Mouse (Mus musculus) neural tube, embryonic 13.5 days (tissue): ENCODE data around the gene Uprt. TPM values are rescaled to one million over a fixed set of nuclear protein-coding genes. Genes with fewer than 3 reads are reported as not detected.

ENCODE experiments used
- ATAC-seq: fragments of 200-750 bp; cut with Nextera tagmentation; 2 replicates; pipeline ENCODE4 v1.8.0; 2017; ENCODE audit warnings: low read depth, mild to moderate bottlenecking, moderate TSS enrichment, moderate library complexity
- H3K27ac ChIP-seq: fragments of 300-500 bp; sonication (generic); replicated peaks from 2 replicates; pipeline ENCODE4 v1.5.1; 2015; ENCODE audit warnings: moderate library complexity, mild to moderate bottlenecking, inconsistent platforms
- H3K27me3 ChIP-seq: fragments of 300-500 bp; sonication (generic); 2 replicates; pipeline ENCODE4 v1.6.1; 2015; ENCODE audit warnings: mild to moderate bottlenecking, inconsistent platforms
- H3K36me3 ChIP-seq: fragments of 300-500 bp; sonication (generic); 2 replicates; pipeline ENCODE4 v1.6.1; 2015; ENCODE audit warnings: mild to moderate bottlenecking, inconsistent platforms
- H3K4me1 ChIP-seq: fragments of 300-500 bp; sonication (generic); replicated peaks from 2 replicates; pipeline ENCODE4 v1.6.1; 2015; ENCODE audit warnings: inconsistent platforms
- H3K4me2 ChIP-seq: fragments of 300-500 bp; sonication (generic); 2 replicates; pipeline ENCODE4 v1.6.1; 2015; ENCODE audit warnings: inconsistent platforms, mild to moderate bottlenecking, moderate library complexity
- H3K4me3 ChIP-seq: fragments of 300-500 bp; sonication (generic); 2 replicates; pipeline ENCODE4 v1.5.1; 2015; ENCODE audit warnings: mild to moderate bottlenecking, inconsistent platforms
- H3K9ac ChIP-seq: fragments of 300-500 bp; sonication (generic); 2 replicates; pipeline ENCODE4 v1.6.1; 2015; ENCODE audit warnings: moderate library complexity, mild to moderate bottlenecking, inconsistent platforms
- H3K9me3 ChIP-seq: fragments of 300-500 bp; sonication (generic); 2 replicates; pipeline ENCODE4 v1.6.1; 2016; ENCODE audit warnings: inconsistent platforms
- WGBS: fragments of 180-500 bp; shearing (Covaris S2); methylation state at CpG from one replicate; pipeline ENCODE4 v1.1.7; 2015; 5-methylcytosine and 5-hydroxymethylcytosine counted together
- polyA plus RNA-seq: library from polyadenylated mRNA; unstranded; fragments of >200 nt; fragmentation: Nextera tagmentation; extraction: Ambion mirVana; gene quantifications from 2 replicates; pipeline ENCODE4 v1.2.1, GENCODE M21; 2015

The Uprt gene
- 1.3 and 2.2 TPM in 2 replicates for polyA plus RNA-seq

DNA sequence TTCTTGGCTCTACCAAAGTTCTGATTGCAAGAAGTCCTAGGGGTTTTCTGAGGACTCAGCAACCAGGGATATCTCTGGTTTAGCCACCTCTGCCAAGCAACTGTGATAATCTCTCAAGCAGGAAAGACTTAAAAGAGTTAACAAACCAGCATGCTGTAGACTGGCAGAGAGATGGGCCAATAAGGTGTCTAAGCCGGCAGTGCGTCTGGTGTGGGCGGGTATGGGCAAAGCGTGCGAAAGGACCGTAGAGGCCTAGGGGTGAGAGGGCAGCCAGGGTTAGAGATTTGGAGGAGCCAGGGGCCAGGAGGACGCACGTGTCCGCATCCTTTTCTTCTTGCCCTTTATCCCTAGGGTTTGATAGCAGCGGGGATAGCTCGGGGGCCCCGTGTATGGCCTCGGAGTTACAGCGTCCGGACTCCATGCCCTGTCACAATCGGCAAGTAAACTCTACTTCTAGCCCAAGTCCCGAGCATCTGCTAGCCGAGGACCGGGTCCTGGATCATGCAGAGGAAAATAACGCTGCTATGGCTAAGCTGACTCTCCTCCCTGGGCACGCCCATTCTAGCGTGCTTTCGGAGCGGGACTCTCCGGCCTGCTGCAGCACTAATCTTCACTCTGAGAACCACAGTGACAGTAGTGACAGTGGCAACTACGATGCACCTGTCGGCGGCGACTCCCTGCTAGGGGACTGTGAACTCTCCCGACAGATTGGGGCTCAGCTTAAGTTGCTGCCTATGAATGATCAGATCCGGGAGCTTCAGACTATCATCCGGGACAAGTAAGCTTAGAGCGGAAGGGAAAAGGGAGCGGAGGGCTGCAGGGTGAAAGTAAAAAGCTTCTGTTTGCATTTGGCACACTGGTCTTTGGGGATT lies at the start of gene Uprt:
Uprt (plus strand) TSS at position 247 of the 872 bp plus-strand sequence.
- Histone ChIP-seq H3K4me2 (peak within 1 kb of the TSS; percentile 56), H3K4me1 (no peaks in the 10 kb centered on the region), H3K9me3 (no peaks in the 10 kb centered on the region), H3K9ac (peak within 1 kb of the TSS; percentile 70), H3K4me3 (peak within 1 kb of the TSS; percentile 60), H3K36me3 (no peaks in the 10 kb centered on the region), H3K27ac (peak within 1 kb of the TSS; percentile 56; the same call in 1 of the 2 replicates), H3K27me3 (peaks cover 48% of the 10 kb centered on the region)
- WGBS: 20% methylated on average over 34 of the region's 34 CpGs
- ATAC-seq: peak; percentile 99

GRCm38 (mm10) chrX:104433456-104433855 lies 49.2 kb upstream of the Uprt start:
- H3K27me3 ChIP-seq: peaks cover 37% of the 10 kb centered on the region
- ATAC-seq: no peak
- WGBS: 58% methylated on average over 1 of the region's 1 CpGs
- no peak overlapping the region for H3K27ac ChIP-seq
- H3K36me3 ChIP-seq: no peaks in the 10 kb centered on the region
- H3K4me1 ChIP-seq: no peaks in the 10 kb centered on the region
- H3K9me3 ChIP-seq: no peaks in the 10 kb centered on the region
- H3K9ac ChIP-seq: no peak overlapping the region
- H3K4me2 ChIP-seq: no peak overlapping the region
- no peak overlapping the region for H3K4me3 ChIP-seq

DNA sequence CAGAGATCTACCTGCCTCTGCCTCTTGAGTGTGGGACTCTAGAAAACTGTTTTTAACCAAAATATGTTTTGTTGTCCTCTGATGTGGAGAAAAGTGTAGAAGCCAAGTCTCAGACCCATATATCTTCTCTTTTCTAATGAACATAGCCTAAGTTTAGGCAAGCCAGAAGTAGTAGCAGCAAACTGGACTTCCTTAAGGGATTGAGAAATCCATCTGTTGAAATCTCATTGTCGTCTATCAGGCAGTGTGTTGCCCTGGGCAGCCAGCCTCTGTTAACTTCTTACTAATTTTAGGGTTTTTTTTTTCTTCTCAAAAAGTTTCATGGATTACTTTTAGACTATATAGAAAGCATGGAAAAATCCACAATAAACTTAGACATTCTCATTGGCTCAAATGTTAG lies 30.2 kb upstream of the Uprt start:
- Histone ChIP-seq H3K27me3 (peaks cover 20% of the 10 kb centered on the region), H3K36me3 (no peaks in the 10 kb centered on the region), H3K4me2 (no peak overlapping the region), H3K4me3 (no peak overlapping the region), H3K9me3 (no peaks in the 10 kb centered on the region), H3K4me1 (no peaks in the 10 kb centered on the region), H3K27ac (no peak overlapping the region), H3K9ac (no peak overlapping the region)
- 91% methylated on average over 1 of the region's 1 CpGs for WGBS
- ATAC-seq: no peak

DNA sequence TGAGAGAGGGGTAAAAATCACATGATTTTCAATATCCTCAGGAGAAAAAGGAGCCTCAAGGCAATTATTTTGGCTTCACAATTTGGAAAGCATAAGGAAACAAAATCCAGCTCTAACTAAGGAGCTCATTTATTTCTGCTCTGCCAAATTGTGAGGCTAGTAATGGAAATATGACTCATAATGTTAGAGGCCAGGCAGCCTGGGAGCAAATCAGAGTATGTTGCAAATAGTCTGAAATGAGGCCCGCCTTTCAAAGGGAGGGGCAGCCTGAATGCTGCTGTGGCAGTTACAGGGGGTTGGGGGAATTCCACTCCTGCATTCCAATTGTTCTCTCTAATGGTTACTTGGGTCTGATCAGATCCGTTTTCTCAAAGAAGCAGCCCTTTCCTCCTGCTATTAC lies 20.9 kb upstream of the Uprt start:
- Histone ChIP-seq H3K27ac (no peak overlapping the region), H3K27me3 (0 out of 2 replicates have a peak, but pooled peaks cover 13% of the 10 kb centered on the region), H3K9me3 (no peaks in the 10 kb centered on the region), H3K36me3 (no peaks in the 10 kb centered on the region), H3K9ac (no peak overlapping the region), H3K4me3 (no peak overlapping the region), H3K4me1 (no peaks in the 10 kb centered on the region), H3K4me2 (no peak overlapping the region)
- WGBS: 38% methylated on average over 2 of the region's 2 CpGs
- no peak for ATAC-seq

- H3K27me3 ChIP-seq: 0 out of 2 replicates have a peak, but pooled peaks cover 13% of the 10 kb centered on the region
- H3K27ac ChIP-seq: no peak overlapping the region
- no peaks in the 10 kb centered on the region for H3K36me3 ChIP-seq
- no peak overlapping the region for H3K4me2 ChIP-seq
- no peak overlapping the region for H3K4me3 ChIP-seq
- H3K9ac ChIP-seq: no peak overlapping the region
- WGBS: 69% methylated on average over 6 of the region's 6 CpGs
- ATAC-seq: no peak
- no peaks in the 10 kb centered on the region for H3K4me1 ChIP-seq
- no peaks in the 10 kb centered on the region for H3K9me3 ChIP-seq
These were observed 18.2 kb upstream of the Uprt start for GRCm38 (mm10) chrX:104464376-104464775.

GRCm38 (mm10) chrX:104478041-104478440 lies 4.6 kb upstream of the Uprt start:
- H3K9ac ChIP-seq: no peak overlapping the region
- no peak overlapping the region for H3K4me3 ChIP-seq
- H3K4me1 ChIP-seq: no peaks in the 10 kb centered on the region
- H3K27ac ChIP-seq: no peak overlapping the region
- peaks cover 58% of the 10 kb centered on the region for H3K27me3 ChIP-seq
- no peak for ATAC-seq
- no peaks in the 10 kb centered on the region for H3K9me3 ChIP-seq
- no peak overlapping the region for H3K4me2 ChIP-seq
- no peaks in the 10 kb centered on the region for H3K36me3 ChIP-seq
- 25% methylated on average over 2 of the region's 2 CpGs for WGBS

DNA sequence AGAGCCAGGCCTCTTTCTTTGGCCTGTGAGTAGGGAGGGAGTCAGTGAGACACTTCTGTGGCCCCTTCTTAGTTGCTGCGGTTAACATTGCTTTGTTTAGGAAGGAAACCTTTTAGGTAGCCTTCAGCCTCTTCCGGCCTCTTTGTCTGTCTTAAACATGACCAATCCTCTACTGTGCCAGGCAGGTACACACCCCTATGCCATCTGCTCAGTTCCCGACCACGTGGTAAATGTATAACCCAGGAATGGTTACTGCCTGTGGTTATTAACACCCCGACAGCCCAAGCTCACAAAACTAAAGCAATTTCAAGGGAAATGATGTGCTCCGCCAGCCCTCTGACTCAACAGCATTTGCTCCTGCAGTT lies 808 bp downstream of the Uprt start:
- H3K4me3 ChIP-seq: peak overlapping the region; percentile 60
- H3K4me2 ChIP-seq: peak overlapping the region; percentile 56
- 22% methylated on average over 6 of the region's 6 CpGs for WGBS
- no peaks in the 10 kb centered on the region for H3K36me3 ChIP-seq
- H3K4me1 ChIP-seq: no peaks in the 10 kb centered on the region
- peak overlapping the region; percentile 56; the same call in 1 of the 2 replicates for H3K27ac ChIP-seq
- no peaks in the 10 kb centered on the region for H3K9me3 ChIP-seq
- peaks cover 48% of the 10 kb centered on the region for H3K27me3 ChIP-seq
- peak overlapping the region; percentile 70 for H3K9ac ChIP-seq
- ATAC-seq: peak; percentile 85

GRCm38 (mm10) chrX:104485596-104485995 lies 3.0 kb downstream of the Uprt start:
- Histone ChIP-seq H3K4me1 (no peaks in the 10 kb centered on the region), H3K9me3 (no peaks in the 10 kb centered on the region), H3K4me2 (no peak overlapping the region), H3K36me3 (no peaks in the 10 kb centered on the region), H3K9ac (no peak overlapping the region), H3K27me3 (peaks cover 51% of the 10 kb centered on the region), H3K4me3 (no peak overlapping the region), H3K27ac (no peak overlapping the region)
- ATAC-seq: no peak
- 93% methylated on average over 2 of the region's 2 CpGs for WGBS

GRCm38 (mm10) chrX:104488036-104488435 lies 5.4 kb downstream of the Uprt start:
- Histone ChIP-seq H3K9me3 (no peaks in the 10 kb centered on the region), H3K9ac (no peak overlapping the region), H3K27me3 (peaks cover 46% of the 10 kb centered on the region), H3K4me2 (no peak overlapping the region), H3K4me3 (no peak overlapping the region), H3K4me1 (no peaks in the 10 kb centered on the region), H3K27ac (no peak overlapping the region), H3K36me3 (no peaks in the 10 kb centered on the region)
- no peak for ATAC-seq
- 83% methylated on average over 3 of the region's 3 CpGs for WGBS

DNA sequence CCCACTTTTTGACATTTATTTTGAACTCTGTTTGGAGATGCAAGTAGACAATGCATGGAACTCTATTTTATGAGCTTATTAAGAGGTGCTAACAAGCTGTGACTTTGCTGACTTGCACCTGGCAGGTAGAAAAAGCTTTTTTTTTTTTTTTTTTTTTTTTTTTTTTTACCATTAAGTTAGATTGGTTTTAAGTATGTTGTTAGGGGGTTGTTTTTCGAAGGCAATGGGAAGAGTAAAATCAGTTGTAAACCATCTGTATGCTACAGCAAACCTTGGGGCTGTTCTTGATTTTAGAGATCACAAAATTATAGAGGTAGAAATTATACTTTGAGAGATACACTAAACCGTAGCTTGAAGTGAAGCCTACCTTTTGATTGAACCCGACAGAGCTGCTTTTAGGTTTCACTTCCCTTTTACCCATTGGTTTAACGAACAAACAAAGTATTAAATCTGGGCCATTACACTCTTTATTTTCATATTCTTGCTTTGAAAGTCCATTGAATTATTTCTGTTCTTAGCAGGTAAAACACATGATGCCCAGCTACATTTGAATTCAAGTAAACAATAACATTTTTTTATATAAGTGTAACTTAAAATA lies 6.4 kb downstream of the Uprt start:
- Histone ChIP-seq H3K4me3 (no peak overlapping the region), H3K4me1 (no peaks in the 10 kb centered on the region), H3K9me3 (no peaks in the 10 kb centered on the region), H3K27me3 (peaks cover 39% of the 10 kb centered on the region), H3K4me2 (no peak overlapping the region), H3K36me3 (no peaks in the 10 kb centered on the region), H3K9ac (no peak overlapping the region), H3K27ac (no peak overlapping the region)
- 87% methylated on average over 4 of the region's 4 CpGs for WGBS
- ATAC-seq: no peak

DNA sequence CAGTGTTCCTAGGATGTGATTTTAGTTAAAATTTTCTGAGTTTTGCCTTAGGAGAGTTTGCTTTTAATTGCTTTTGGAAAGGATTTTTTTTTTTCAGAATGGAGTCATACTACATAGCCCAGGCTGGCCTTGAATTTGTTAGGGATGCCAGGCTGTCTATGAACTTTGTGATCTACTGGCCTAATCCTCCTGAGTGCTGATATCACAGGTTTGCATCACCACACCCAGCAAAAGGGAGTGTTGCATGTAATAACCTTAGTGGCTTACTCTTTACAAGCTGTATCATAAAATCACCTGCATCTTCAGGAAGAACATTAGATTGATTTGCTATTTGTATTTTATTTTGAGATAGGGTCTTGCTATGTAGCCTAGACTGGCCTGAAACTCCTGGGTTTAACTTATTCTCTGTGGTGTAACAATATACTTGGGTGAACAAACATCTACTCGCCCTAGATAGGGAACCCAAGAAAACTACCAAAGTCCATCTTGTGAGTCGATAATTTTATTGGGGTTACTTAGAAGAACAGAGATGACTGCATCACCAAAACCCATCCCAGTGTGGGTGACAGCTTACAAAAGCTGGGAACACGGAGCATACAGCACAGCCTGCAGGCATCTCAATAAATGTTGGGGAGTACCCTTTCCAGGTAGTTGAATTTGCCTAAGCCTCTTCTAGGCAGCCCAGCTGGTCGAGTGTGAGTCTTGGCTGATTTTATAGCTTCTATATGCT lies 7.2 kb downstream of the Uprt start:
- WGBS: 57% methylated on average over 4 of the region's 4 CpGs
- no peak for ATAC-seq

GRCm38 (mm10) chrX:104501765-104502164 lies 19.1 kb downstream of the Uprt start:
- WGBS: 72% methylated on average over 5 of the region's 5 CpGs
- H3K4me2 ChIP-seq: no peak overlapping the region
- no peak overlapping the region for H3K4me3 ChIP-seq
- no peak overlapping the region for H3K27ac ChIP-seq
- H3K9me3 ChIP-seq: no peaks in the 10 kb centered on the region
- no peaks in the 10 kb centered on the region for H3K36me3 ChIP-seq
- peaks cover 59% of the 10 kb centered on the region for H3K27me3 ChIP-seq
- no peaks in the 10 kb centered on the region for H3K4me1 ChIP-seq
- H3K9ac ChIP-seq: no peak overlapping the region
- ATAC-seq: no peak

More for the DNA sequence above, 7.2 kb downstream of the Uprt start:
- Histone ChIP-seq H3K27me3 (peaks cover 36% of the 10 kb centered on the region), H3K4me1 (no peaks in the 10 kb centered on the region), H3K4me3 (no peak overlapping the region), H3K9me3 (no peaks in the 10 kb centered on the region), H3K27ac (no peak overlapping the region), H3K9ac (no peak overlapping the region), H3K4me2 (no peak overlapping the region), H3K36me3 (no peaks in the 10 kb centered on the region)
